Mouse (Mus musculus): ENCODE data around the gene Ptprf.

The Ptprf gene

GRCm38 (mm10) chr4:118286202-118286601, 5.0 kb downstream of the Ptprf start:
- DNase-seq (ENCODE audit: low read depth, low spot score), result no peak

- no peak for DNase-seq (ENCODE audit: low read depth, low spot score)
These were observed 9.0 kb downstream of the Ptprf start for GRCm38 (mm10) chr4:118282182-118282562.

GRCm38 (mm10) chr4:118281444-118282181, 9.6 kb downstream of the Ptprf start:
- DNase-seq (ENCODE audit: low read depth, low spot score), result no peak

- no peak for DNase-seq (ENCODE audit: low read depth, low spot score)
These were observed 10.7 kb downstream of the Ptprf start for GRCm38 (mm10) chr4:118280506-118280905.

GRCm38 (mm10) chr4:118276520-118277232, 14.5 kb downstream of the Ptprf start:
- peak; percentile 20 for DNase-seq (ENCODE audit: low read depth, low spot score)

- no peak for DNase-seq (ENCODE audit: low read depth, low spot score)
These were observed 15.3 kb downstream of the Ptprf start for GRCm38 (mm10) chr4:118275601-118276519.

GRCm38 (mm10) chr4:118274521-118274920, 16.7 kb downstream of the Ptprf start:
- DNase-seq (ENCODE audit: low read depth, low spot score), result no peak

GRCm38 (mm10) chr4:118273998-118274397, 17.2 kb downstream of the Ptprf start:
- DNase-seq (ENCODE audit: low read depth, low spot score), result no peak

- DNase-seq (ENCODE audit: low read depth, low spot score), result no peak
These were observed 17.7 kb downstream of the Ptprf start for GRCm38 (mm10) chr4:118273545-118273944.

GRCm38 (mm10) chr4:118272871-118273270, 18.3 kb downstream of the Ptprf start:
- no peak for DNase-seq (ENCODE audit: low read depth, low spot score)

- no peak for DNase-seq (ENCODE audit: low read depth, low spot score)
These were observed 18.9 kb downstream of the Ptprf start for GRCm38 (mm10) chr4:118272258-118272657.

- DNase-seq (ENCODE audit: low read depth, low spot score), result no peak
These were observed 19.6 kb downstream of the Ptprf start for GRCm38 (mm10) chr4:118271556-118272074.

- DNase-seq (ENCODE audit: low read depth, low spot score), result no peak
These were observed 20.5 kb downstream of the Ptprf start for GRCm38 (mm10) chr4:118270706-118271105.

GRCm38 (mm10) chr4:118269999-118270398, 21.2 kb downstream of the Ptprf start:
- DNase-seq (ENCODE audit: low read depth, low spot score), result no peak

- DNase-seq (ENCODE audit: low read depth, low spot score), result no peak
These were observed 22.6 kb downstream of the Ptprf start for GRCm38 (mm10) chr4:118268429-118269212.

- DNase-seq (ENCODE audit: low read depth, low spot score), result no peak
These were observed 25.6 kb downstream of the Ptprf start for GRCm38 (mm10) chr4:118265557-118265956.

GRCm38 (mm10) chr4:118261771-118262473, 29.3 kb downstream of the Ptprf start:
- no peak for DNase-seq (ENCODE audit: low read depth, low spot score)

- no peak for DNase-seq (ENCODE audit: low read depth, low spot score)
These were observed 29.9 kb downstream of the Ptprf start for GRCm38 (mm10) chr4:118261291-118261690.

GRCm38 (mm10) chr4:118260551-118261267, 30.5 kb downstream of the Ptprf start:
- no peak for DNase-seq (ENCODE audit: low read depth, low spot score)
